Mouse (Mus musculus): ENCODE measurements around the gene Iqcb1.

- TF ChIP-seq CTCF (IDR thresholded peaks at IDR 0.05) (no peak), EP300 (IDR thresholded peaks at IDR 0.05) (no peak)
Observed at GRCm38 (mm10) chr16:36921980-36922379, 93.8 kb downstream of the Iqcb1 start.

Data from lung, postnatal 0 days (tissue).